Mouse (Mus musculus) cerebellum, adult 9-10 months (tissue): ENCODE results near the gene Dennd1a.
A peak's percentile ranks its signal among the peaks of the same experiment; 100 is the strongest.

Source experiments
- DNase-seq: peaks from one replicate; pipeline ENCODE4 v3.0.0; 2022

Dennd1a gene

DNA sequence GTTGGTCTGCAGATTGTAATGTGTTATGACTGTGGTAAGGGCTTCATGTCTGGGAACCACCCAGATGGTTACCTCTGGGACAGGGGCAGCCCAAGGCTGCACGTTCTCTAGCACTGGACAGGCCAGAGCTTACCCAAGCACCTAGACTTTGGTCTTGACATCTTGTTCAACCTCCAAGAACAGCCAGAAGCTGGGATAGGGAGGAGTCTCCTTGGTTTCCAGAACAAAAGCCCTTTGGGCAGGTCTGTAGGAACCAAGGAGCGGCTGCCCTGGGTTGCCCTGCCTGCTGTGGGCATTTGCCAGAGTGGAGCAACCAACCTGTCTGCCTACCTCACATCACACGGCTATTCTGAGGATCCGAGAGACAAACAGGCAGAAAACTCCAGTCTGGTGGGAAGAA lies 490.1 kb downstream of the Dennd1a start:
- DNase-seq = no peak

DNA sequence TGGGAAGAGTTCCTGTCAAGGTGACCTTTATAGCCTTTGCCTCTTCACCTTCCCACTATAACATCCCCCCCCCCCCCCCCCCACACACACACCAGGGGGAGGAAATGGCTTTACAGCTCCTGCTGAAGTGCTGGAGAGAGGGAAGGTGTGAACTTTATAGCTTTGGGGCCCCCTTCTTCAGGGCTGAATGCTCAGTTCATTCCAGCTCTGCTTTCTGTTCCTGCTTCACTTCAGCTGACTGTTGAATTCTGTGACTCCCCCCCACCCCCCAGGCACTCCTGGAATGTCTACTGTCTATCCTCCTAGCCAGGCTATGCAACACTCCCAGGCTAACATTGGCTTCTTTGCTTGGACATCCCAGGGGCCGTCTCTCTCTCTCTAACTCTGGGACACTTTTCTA lies 491.2 kb downstream of the Dennd1a start:
- no peak for DNase-seq

DNA sequence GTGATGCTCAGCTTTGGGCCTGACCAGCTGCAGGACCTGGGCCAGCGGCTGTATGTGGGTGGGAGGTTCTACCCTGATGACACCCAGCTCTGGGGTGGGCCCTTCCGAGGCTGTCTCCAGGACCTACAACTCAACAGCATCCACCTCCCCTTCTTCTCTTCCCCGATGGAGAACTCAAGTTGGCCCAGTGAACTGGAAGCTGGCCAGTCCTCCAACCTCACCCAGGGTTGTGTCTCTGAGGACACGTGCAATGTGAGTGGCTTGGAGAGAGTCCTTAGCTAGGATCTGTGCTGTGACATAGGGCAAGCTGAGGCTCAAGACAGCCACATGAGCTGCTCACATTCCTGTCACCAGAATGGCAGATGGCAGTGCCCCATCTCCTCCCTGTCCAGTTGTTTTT lies 495.9 kb downstream of the Dennd1a start:
- DNase-seq = no peak

DNA sequence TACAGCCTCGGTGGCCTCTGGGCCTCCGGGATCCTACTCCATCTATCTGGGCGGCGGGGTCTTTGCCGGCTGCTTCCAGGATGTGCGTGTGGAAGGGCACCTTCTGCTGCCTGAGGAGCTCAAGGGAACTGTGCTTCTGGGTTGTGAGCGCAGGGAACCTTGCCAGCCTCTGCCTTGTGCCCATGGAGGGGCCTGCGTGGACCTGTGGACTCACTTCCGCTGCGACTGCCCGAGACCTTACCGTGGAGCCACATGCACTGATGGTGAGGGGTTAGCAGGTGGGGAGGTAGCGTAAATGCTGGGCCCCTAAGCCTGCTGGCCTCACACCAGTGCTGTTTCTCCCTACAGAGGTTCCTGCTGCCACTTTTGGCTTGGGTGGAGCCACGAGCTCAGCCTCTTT lies 496.5 kb downstream of the Dennd1a start:
- no peak for DNase-seq

DNA sequence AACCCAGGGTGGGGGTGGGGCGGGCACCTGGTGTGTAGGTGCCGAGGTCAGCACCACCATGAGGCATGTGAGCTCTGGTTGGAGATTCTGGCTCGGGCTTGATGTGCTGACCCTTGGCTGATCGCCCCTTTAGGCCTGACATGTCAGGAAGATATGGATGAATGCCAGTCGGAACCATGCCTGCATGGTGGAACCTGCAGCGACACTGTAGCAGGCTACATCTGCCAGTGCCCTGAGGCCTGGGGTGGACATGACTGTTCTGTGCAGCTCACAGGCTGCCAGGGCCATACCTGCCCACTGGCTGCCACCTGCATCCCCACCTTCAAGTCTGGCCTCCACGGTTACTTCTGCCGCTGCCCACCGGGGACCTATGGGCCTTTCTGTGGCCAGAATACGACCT lies 497.2 kb downstream of the Dennd1a start:
- DNase-seq = peak; percentile 62

DNA sequence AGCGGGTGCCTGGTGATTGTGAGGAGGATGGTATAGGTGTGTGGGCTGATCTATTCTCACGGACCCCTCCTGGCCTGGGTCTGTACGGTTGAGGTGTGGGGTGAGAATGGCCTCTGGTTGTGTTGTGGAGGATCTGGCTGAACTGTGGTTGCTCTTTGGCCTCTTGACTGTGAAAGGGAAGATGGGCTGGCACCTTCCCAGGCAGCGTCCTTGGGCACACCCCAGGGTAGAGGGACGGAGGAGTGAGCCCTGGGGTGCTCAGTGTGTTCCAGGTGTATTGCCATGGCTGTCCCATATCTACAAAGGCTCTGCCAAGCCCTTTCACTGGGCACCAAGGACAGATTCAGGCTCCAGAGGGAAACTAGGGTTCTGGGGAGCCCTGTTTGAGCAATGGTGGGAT lies 498.2 kb downstream of the Dennd1a start:
- no peak for DNase-seq

DNA sequence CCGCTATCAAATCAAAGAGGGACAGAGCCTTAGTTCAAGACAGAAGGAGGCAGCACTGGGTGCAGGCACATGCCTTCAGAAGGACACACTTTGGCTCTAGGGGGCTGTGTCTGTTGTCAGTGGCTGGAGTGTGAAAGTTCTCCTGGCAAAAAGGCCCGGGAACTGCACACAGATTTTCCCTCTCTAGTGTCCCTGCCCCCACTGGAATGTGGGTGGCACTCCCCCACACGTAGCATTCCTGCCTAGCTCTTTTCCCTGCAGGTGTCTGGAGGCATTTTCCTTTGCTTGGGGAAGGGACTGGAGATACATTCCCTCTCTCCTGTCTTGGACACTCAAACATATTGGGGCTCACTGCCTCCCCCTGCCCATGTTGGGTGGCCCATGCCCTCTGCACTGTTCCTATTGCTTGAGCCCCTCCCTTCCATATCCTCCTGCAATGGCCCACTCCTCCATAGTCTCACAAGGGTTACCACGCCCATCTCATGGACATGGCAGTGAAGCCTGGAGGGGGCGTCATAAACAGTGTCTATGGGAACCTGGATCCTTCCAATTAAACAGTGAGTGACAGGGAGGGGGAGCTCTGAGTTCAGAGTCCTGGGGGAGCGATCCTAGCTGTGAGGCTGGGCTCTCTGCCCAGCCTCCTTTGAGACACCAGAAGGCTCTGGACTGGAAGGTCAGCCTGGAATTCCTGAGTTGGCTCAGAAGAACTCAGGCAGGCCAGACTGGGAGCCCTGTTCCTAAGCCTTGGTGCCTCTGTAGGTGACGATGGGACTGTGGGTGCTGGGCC lies 498.8 kb downstream of the Dennd1a start:
- peak; percentile 69 for DNase-seq

DNA sequence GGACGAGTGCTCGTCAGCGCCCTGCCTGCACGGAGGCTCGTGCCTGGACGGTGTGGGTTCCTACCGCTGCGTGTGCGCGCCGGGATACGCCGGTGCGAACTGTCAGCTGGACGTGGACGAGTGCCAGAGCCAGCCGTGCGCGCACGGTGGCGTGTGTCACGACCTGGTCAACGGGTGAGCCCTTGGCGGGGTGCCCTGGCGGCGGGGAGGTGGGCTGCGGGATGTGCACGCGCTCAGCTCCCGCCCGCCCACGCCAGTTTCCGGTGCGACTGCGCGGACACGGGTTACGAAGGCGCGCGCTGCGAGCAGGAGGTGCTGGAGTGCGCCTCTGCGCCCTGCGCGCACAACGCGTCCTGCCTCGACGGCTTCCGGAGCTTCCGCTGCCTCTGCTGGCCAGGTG lies 500.7 kb downstream of the Dennd1a start:
- DNase-seq = no peak

DNA sequence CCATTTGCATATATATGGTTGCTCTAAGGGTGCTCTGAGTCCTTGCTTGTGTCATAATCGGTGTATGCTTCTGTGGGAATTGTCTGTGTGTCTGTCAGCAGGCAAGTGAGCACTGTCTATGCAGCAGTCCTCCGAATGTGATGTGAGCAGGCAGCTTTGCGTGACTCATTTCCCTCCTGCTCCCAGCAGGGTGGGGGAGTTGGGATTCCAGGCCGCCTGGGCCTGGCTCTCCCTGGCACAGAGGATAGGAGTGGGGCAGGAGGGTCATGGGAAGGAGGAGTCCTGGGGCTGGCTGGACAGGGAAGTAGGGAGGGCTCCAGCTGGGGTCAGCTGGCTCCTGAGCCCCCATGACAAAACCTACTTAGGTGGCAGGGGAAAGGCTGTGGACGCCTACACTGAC lies 502.7 kb downstream of the Dennd1a start:
- DNase-seq = no peak

DNA sequence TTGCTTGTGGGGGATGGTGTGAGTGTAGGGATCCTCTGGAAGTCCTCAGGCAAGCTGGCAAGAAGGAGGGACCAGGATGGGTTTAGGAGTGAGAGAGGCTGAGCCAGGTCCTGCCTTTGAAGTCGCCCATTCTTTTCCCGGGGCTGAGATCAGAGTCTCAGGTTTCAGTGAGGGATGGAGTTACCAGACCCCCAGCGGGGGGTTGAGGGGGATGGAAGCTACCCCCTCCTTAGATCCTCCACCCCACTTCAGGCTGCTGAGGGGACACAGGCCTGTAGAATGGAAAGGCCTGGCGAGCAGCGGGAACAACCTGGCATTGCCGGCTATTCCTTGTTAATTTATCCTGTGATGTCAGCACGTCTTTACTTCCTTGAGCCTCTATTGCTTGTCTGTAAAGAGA lies 505.2 kb downstream of the Dennd1a start:
- DNase-seq = no peak

DNA sequence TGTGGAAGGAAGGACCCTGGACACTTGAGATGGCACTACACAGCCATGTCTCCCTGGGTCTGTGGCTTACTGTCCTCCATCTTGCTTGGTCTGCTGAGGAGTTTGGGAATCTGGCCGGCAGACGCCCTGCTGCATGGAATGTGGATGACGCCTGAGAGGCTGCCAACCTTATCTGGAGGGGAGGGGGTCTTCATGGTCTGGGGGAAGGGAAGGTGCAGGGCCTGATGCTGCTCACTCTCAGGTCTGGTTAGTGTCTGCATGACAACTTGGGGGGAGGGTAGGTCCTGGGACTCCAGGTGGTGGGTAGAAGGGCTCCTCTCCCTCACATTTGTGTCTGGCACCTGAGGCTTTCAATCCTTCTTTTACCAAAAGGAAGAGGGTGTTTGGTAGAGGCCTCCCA lies 505.8 kb downstream of the Dennd1a start:
- DNase-seq = no peak

DNA sequence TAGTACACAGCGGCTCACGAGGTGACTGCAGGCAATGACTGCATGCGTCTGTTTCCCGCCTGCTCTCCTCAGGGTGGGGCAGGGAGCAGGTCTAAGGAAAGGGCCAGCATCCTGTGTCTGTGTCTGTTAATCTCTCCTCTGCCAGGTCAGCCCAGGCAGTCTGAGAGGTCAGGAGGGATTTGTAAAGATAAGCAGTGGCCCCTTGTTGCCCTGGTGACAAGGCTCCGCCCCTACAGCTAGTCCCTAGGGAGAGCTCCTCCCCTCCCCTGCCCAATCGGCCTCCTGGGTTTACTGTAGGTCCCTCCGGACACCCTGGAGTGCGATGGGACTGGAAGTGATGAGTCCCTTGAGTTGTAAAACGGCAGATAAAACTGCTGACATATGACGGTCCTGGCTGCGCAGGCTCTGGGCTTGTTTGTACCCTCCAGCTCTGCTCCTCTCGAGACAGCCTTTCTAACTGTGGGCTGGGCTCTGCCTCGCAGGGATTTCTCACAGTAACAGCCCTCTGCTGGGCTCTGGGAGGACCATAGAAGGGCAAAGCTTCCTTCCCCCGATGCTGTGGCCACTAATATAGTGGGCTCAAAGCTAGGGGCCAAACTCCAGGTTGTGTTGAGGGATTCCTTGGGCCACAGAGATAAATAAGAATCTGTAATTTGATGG lies 506.8 kb downstream of the Dennd1a start:
- no peak for DNase-seq

DNA sequence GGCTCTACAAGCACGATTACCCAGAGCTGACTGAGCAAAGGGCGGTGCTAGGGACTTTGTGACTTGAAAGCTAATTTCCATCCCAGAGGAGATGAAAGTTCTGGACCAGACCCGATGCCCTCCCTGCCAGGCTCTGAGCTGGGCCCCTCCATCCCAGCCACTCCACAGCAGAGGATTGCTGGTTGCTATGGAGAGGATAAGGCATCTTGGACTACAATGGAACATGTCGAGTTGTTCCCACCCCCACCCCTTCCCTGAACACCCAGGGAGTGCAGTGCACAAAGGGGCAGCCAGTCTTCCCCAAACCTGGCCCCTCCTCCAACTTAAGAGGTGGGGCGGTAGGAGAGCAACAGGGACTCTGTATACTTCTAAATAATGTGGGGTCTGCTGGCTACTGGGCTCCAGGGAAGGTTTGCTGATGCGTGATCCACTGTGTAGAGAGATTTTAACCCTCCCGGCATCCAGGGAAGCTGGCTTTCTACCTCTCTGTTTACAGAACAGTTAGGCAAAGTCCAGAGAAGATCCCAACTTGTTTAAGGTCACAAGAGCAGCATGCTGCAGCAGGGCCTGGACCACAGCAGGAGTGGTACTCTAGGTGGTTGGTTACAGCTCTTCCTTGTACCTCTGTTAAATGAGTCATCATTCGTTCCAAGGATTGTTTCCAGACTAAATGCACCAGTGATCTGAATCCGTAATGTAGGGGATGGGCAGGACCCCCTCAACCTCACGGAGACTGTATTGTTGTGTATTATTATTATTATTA lies 509.1 kb downstream of the Dennd1a start:
- DNase-seq = no peak

DNA sequence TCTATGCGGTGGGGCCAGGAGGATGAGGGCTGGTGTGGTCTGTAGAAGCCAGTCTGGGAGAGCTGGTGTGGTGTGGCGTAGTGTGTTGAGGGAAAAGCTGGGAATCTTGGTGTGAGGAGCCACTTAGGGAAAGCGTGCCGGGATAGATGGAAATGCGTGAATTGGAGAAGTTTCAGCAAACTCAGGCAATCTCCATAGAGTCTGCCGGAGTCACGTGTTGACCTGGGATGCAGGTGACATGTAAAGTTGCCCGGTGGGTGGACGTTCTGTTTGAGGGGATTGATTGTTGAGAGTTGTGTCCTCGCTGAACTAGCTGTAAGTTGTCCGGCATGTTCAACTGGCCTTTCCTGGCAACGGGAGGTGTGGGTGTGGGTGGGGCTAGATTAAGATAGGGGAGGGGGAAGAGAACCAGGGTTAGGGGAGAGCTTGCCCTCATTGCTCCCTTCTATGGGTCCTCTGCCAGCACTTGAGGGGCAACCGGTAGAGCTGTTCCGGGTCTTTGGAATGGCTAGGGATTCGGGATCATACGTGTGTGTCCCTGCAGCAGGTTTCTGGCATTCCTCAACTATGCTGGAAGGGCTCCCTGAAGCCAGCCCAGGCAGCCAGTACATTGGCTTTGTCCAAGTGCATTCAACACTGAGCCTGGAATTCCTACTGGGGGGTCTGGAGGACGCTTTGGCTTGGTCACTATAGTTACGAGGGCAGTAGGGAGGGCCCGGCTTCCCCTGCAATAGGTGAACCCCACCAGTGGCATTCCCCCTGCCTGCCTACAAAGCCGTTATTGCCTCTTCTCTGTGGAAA lies 510.4 kb downstream of the Dennd1a start:
- DNase-seq = no peak

DNA sequence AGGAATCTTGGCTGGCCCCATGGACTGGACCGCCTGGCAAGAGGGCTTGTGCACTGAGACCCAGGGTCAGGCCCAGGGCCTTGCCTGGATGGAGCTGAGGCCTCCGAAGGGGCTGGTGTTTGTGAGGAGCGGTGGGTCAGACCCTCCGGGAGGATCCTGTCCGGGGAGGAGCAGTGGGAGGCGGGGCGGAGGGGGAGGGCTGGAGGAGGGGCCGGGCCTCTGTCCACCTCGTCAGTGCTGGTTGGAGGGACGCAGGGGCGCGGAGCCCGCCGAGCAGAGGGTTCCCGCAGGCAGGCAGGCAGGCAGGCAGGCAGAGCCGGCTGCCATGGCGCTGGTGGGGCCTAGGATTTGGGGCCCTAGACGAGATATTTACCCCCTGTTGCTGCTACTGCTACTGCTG lies 511.2 kb downstream of the Dennd1a start, which contains the start of gene Crb2:
Gene Crb2, plus strand, starts transcription at position 234 of the 400 bp plus-strand sequence.
- no peak for DNase-seq

DNA sequence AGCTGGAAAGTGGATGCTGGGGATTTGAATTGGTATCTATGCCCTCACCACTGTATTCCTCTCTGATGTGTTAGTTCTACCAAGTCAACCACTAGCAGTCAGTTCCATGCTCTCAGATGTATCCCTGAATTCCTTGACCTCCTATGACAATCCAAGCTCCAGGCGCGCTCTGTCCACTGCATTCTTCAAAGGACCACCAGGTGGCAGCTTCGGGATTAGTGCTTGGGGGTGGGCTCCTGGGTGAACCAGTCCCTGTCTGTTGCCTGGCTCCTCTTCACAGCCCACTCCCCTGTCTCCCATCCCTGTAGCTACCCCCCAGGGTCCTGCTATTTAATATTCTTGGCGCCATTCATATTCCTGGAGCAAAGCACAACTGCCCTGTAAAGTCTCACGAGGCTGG lies 512.6 kb downstream of the Dennd1a start:
- DNase-seq = no peak

DNA sequence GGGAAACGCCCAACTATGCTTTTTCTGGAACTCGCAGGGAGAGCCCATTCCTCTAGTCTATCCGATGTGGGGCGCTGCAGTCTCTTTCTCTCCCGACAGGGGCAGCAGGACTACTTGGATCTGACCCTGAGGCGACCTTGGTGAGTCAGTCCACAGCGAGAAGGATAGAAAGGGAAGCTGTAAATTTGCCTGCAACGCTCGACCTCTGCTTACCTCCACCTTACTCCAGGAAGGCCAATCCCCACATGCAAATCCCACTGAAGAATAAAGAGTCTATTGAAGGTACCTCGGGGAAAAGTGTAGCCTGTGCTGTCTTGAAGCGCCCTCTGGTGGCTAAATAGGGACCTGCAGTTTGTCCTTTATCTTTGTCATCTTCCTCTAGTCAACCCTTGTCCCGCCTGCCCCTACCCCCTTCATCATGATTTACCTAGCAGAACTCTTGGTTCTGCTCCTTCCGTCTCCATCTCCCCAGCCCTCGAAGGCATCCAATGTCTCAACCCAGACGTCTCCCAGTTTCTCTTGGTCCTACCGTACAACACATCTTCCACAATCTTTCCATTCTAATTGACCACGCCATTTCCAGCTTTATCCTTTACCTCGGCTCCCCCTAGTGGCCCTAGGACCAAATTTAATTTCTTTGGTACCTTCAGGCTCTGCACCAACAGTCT lies 515.4 kb downstream of the Dennd1a start:
- peak; percentile 97 for DNase-seq

DNA sequence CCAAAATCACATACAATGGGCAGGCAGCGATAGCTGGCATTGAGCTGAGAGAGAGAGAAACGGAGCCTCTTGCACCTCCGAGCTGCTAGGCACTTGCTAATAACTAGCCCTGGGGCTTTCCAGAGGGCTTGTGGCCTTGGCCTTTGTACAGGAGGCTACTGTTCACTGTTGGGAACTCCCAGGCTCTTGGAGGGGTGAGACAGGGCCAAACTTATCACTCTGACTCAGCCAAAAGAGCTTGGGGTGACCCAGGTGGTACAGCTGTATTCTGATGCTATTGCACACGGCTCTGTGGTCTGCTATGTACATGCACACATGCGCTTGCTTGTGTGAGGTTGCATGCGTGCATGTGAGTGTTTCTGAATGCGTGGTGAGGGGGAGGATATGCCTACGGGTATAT lies 517.4 kb downstream of the Dennd1a start:
- DNase-seq = no peak

DNA sequence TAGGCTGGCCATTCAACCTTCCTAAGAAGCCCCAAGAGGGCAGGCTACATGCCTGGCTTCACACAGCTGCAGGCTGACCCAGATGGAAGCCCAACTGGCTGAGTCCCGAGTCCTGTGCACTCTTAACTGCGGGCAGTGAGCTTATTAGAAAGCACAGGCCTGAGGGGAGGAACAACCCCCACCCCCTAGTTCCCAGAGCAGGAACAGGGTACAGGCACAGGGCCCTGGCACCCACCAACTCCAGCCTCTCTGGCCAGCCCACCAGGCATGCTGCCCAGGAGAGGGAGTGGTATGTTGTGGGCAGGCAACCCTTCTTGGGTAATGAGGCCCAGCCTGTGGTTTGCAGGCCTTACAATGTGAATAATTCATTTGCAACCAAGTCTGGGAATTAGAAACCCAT lies 518.3 kb downstream of the Dennd1a start:
- DNase-seq = no peak

DNA sequence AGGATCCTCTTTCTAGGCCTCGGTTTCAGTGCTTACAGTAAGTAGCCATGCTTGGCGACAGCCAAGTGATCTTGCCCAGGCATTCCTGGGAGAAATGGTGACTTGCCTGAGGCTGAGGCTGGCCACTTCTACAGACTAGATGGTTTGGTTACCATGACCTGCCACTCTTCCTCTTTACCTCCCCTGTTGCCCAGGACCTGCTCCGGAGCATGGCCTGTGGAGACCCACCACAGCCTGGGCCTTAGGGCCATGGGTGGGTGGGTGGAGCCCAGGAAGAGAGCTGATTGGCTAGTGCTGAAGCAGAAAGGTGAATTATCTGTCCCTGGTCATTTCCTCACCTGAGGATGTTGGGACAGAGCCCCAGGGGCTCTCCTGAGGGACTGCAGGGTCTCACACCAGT lies 519.5 kb downstream of the Dennd1a start:
- DNase-seq = no peak

DNA sequence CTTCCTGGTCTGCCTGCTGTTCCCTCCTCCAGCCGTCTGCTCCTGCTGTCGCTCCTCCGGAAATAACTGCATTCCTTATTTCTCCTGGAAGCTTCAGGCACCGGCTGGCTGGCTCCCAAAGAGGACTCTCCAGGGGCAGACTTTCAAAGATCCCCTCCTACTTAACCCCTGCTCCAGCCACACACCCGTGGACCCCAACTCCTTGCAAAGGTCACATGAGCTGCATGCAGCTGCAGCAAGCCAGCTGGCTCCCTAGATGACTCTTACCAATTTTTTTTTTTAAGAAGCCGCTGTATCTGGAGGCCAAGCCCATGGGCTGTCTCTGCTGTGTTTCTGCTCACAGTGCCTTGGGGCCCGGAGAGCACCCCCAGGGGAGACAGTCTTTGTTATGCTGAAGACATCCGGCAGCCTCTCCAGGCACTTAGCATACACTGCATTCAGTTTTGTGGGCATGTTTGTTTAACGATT lies 520.1 kb downstream of the Dennd1a start:
- DNase-seq = no peak

DNA sequence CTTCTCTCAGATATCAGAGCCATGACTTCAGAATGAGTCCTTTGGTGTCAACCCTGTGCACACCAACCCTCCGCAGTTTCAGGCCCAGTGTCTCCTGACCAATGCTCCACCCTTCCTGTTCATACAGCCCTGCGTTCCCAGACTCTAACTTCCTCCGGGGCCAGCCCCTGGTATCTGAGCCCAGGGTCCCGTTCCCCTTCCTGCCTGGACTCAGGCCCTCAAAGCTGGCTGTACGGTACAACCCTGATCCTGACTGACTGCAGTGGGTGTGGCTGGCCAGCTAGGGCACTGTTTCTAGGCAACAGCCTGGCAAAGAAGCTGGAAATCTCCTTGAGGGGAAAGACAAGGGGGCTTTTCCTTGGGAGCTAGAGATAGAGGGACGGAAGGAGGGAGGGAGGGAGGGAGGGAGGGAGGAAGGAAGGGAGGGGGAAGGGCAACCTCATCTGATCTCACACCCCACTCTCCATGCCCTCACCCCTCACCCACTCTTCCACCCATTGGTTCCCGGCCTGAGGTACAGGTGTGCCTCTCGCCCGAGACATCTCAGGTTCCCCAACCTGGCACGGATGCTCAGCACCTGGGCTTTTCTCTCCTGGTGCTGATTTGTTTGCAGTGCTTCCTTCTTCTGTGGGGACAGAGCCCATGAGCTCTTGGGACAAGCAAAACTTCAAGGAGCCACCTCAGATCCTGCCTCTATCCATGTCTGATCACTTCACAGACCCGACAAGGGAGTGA lies 521.0 kb downstream of the Dennd1a start:
- no peak for DNase-seq
